Mouse (Mus musculus) naive thymus-derived CD4-positive, alpha-beta T cell, adult 2 months (primary cell): Measurements from ENCODE around the gene Rpap1.
"Not testable (repeated sequence)": the region's sequence is repeated elsewhere in the genome, so short reads cannot be mapped to it uniquely, and the experiment has no call there.

Source experiments
- DNase-seq: peaks from one replicate; pipeline ENCODE4 v3.0.0-alpha.2; 2011; ENCODE audit warnings: low read depth

The Rpap1 gene

GRCm38 (mm10) chr2:119741581-119742411, 45.5 kb downstream of the Rpap1 start, which contains the start of gene Itpka:
TSS of gene Itpka (plus strand) at chr2:119742337.
- DNase-seq: peak; percentile 90

- no peak for DNase-seq
These were observed 46.8 kb downstream of the Rpap1 start for GRCm38 (mm10) chr2:119740567-119740966.

GRCm38 (mm10) chr2:119737124-119737523, 50.2 kb downstream of the Rpap1 start:
- no peak for DNase-seq

GRCm38 (mm10) chr2:119730735-119731134, 56.6 kb downstream of the Rpap1 start:
- DNase-seq: no peak

GRCm38 (mm10) chr2:119727762-119728416, 59.4 kb downstream of the Rpap1 start:
- DNase-seq: no peak

- DNase-seq: no peak
These were observed 66.3 kb downstream of the Rpap1 start for GRCm38 (mm10) chr2:119721070-119721469.

- DNase-seq: not testable (repeated sequence)
These were observed 71.5 kb downstream of the Rpap1 start for GRCm38 (mm10) chr2:119715868-119716267.
